19 mouse cellular contexts compared by ENCODE assay signal in genomic region chr1:34428466-34428865, GRCm38 (mm10).
"Had no signal": no experiment of that assay in that cellular context is flagged by ENCODE, and none has a peak within 500 bp of the region (broad histone marks: within the 10 kb centered on the region; RNA-seq: fewer than 3 reads in every experiment).

No protein-coding gene starts in this region.

- H3K4me2 ChIP-seq: liver, embryonic 15.5 days; lung, embryonic 14.5 days; midbrain, embryonic 13.5 days; neural tube, embryonic 13.5 days; neural tube, embryonic 15.5 days had no signal

- H3K27me3 ChIP-seq: liver, embryonic 15.5 days; midbrain, embryonic 13.5 days; neural tube, embryonic 13.5 days; neural tube, embryonic 15.5 days had no signal

- DNase-seq: lung, adult 18-20 months; lung, embryonic 14.5 days; lung, postnatal 10 days; lung, postnatal 4 days; retina, postnatal 1 day; right cerebral cortex, adult 18-20 months; right cerebral cortex, postnatal 25 days; right cerebral cortex, postnatal 4 days; spleen, adult 18-20 months; thymus, adult 18-20 months; thymus, postnatal 14 days; thymus, postnatal 36 days had no signal

- H3K9me3 ChIP-seq: liver, embryonic 15.5 days had no signal

- H3K27ac ChIP-seq: liver, embryonic 15.5 days; midbrain, embryonic 10.5 days; midbrain, embryonic 13.5 days; neural tube, embryonic 13.5 days; neural tube, embryonic 15.5 days had no signal

- H3K9ac ChIP-seq: liver, embryonic 15.5 days; lung, embryonic 14.5 days; midbrain, embryonic 13.5 days; neural tube, embryonic 13.5 days; neural tube, embryonic 15.5 days had no signal

- H3K4me3 ChIP-seq: liver, embryonic 15.5 days; midbrain, embryonic 10.5 days; midbrain, embryonic 13.5 days; myocyte; neural tube, embryonic 13.5 days; neural tube, embryonic 15.5 days had no signal

- H3K36me3 ChIP-seq: neural tube, embryonic 15.5 days had no signal

- ATAC-seq: midbrain, embryonic 13.5 days; midbrain, embryonic 16.5 days had no signal
